In the genomic region with DNA sequence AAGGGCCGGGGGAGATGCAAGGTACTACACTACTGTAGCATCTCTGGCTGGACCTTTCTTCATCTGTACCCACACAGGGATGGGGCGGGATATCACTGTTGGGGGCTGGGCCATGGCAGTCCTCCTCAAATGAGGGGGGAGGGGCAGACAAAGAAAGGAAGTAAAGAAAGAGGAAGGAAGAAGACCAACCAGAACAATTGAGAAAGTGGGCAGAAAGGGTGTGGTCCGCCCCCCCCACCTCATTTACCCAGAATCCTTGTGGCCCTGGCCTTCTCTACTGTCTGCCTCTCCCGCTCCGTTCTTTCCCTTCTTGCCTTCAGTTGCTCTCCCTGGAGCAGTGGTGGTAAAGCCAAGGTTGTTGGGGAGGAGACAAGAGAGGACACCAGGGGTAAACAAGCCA, we compare ENCODE assay signal across 17 mouse cellular contexts. TPM values are rescaled to one million over a fixed set of nuclear protein-coding genes. Genes with fewer than 3 reads are reported as not detected.
DNase-seq lines count a peak whose midpoint lies in the region; ATAC-seq lines count a peak whose summit lies in the region.
"Had no signal": no experiment of that assay in that cellular context is flagged by ENCODE, and none has a peak within 500 bp of the region (broad histone marks: within the 10 kb centered on the region; RNA-seq: fewer than 3 reads in every experiment).

No protein-coding gene starts in this region.

- 75% methylated on average over 5 of the region's 5 CpGs for WGBS in heart, embryonic 14.5 days
- 80% methylated on average over 5 of the region's 5 CpGs for WGBS in heart, embryonic 12.5 days
- WGBS in limb, embryonic 10.5 days: 95% methylated on average over 5 of the region's 5 CpGs

- H3K36me3 ChIP-seq in heart, embryonic 14.5 days (ENCODE audit: control insufficient read depth, insufficient read depth, low read length): peaks cover 12% of the 10 kb centered on the region; the same call in 1 of the 2 replicates
- H3K36me3 ChIP-seq in heart, embryonic 12.5 days: peaks cover 5% of the 10 kb centered on the region
- H3K36me3 ChIP-seq in limb, embryonic 10.5 days: peaks cover 33% of the 10 kb centered on the region
- H3K36me3 ChIP-seq: liver, embryonic 13.5 days had no signal

- H3K27me3 ChIP-seq in heart, embryonic 14.5 days (ENCODE audit: control insufficient read depth, insufficient read depth, low read length): no peaks in the 10 kb centered on the region
- no peaks in the 10 kb centered on the region for H3K27me3 ChIP-seq in heart, embryonic 12.5 days (replicated peaks)
- no peaks in the 10 kb centered on the region for H3K27me3 ChIP-seq in limb, embryonic 10.5 days (ENCODE audit: low read depth, poor library complexity, severe bottlenecking)
- H3K27me3 ChIP-seq: forebrain, embryonic 13.5 days; liver, embryonic 13.5 days had no signal

- H3K4me1 ChIP-seq in heart, embryonic 14.5 days (ENCODE audit: control insufficient read depth in 2 of 2, insufficient read depth in 2 of 2, low read length in 2 of 2): peaks cover 53 to 63% of the 10 kb centered on the region in 2 experiments
- H3K4me1 ChIP-seq in heart, embryonic 12.5 days (replicated peaks): peaks cover 73% of the 10 kb centered on the region
- peaks cover 72% of the 10 kb centered on the region for H3K4me1 ChIP-seq in limb, embryonic 10.5 days

- no peak overlapping the region for H3K4me3 ChIP-seq in heart, embryonic 14.5 days (ENCODE audit: control insufficient read depth in 1 of 2, insufficient read depth in 1 of 2, low read depth in 1 of 2, low read length in 2 of 2)
- no peak overlapping the region for H3K4me3 ChIP-seq in heart, embryonic 12.5 days
- no peak overlapping the region for H3K4me3 ChIP-seq in limb, embryonic 10.5 days
- H3K4me3 ChIP-seq: forebrain, embryonic 13.5 days; liver, embryonic 13.5 days had no signal

- no peak for ATAC-seq in heart, embryonic 14.5 days (ENCODE audit: insufficient number of reproducible peaks, insufficient read depth, low FRiP score, low read depth)
- no peak for ATAC-seq in heart, embryonic 12.5 days (ENCODE audit: insufficient number of reproducible peaks, low FRiP score)
- ATAC-seq: forebrain, embryonic 13.5 days; hindbrain, embryonic 16.5 days had no signal

- H3K27ac ChIP-seq in heart, embryonic 14.5 days (replicated peaks in 1 of 2; ENCODE audit: control insufficient read depth in 1 of 2, insufficient read depth in 1 of 2, low read depth in 2 of 2, low read length in 2 of 2): peak overlapping the region in 1 of 2 experiments; percentile 25; a peak in 1 of 4 replicates
- no peak overlapping the region for H3K27ac ChIP-seq in heart, embryonic 12.5 days (ENCODE audit: poor library complexity, severe bottlenecking)
- peak overlapping the region; percentile 56 for H3K27ac ChIP-seq in limb, embryonic 10.5 days
- H3K27ac ChIP-seq: forebrain, embryonic 13.5 days; liver, embryonic 13.5 days; stomach, postnatal 0 days had no signal

- DNase-seq in spleen, adult 18-20 months: peak; percentile 38 to 47
- no peak for DNase-seq in spleen, postnatal 14 days (ENCODE audit: low spot score in 2 of 2)
- DNase-seq in limb, embryonic 10.5 days (ENCODE audit: low spot score): no peak
- DNase-seq in spleen, postnatal 36 days (ENCODE audit: low spot score in 2 of 2): peak; percentile 54 to 75
- DNase-seq in cerebellum, adult 8-10 months: no peak
- no peak for DNase-seq in cerebellum, postnatal 10 days
- DNase-seq: cerebellum, adult 2 months; embryo, embryonic 11 days; kidney, adult 11 months; kidney, postnatal 25 days; liver, embryonic 13.5 days had no signal

- H3K9ac ChIP-seq in heart, embryonic 14.5 days (ENCODE audit: low read length): 0 out of 2 replicates have a peak overlapping the region, but pooled peaks have one; percentile 12
- H3K9ac ChIP-seq in heart, embryonic 12.5 days: no peak overlapping the region
- H3K9ac ChIP-seq: forebrain, embryonic 13.5 days; liver, embryonic 13.5 days had no signal

- H3K4me2 ChIP-seq in heart, embryonic 14.5 days (ENCODE audit: low read length): no peak overlapping the region
- H3K4me2 ChIP-seq in heart, embryonic 12.5 days: no peak overlapping the region
- H3K4me2 ChIP-seq: forebrain, embryonic 13.5 days; liver, embryonic 13.5 days had no signal

- H3K9me3 ChIP-seq in heart, embryonic 14.5 days (ENCODE audit: control insufficient read depth, low read length): no peaks in the 10 kb centered on the region
- no peaks in the 10 kb centered on the region for H3K9me3 ChIP-seq in heart, embryonic 12.5 days (replicated peaks)
- H3K9me3 ChIP-seq in limb, embryonic 10.5 days (replicated peaks): no peaks in the 10 kb centered on the region
- H3K9me3 ChIP-seq: forebrain, embryonic 13.5 days; liver, embryonic 13.5 days had no signal

RNA-seq across cellular contexts. Expression of a gene that starts 13.5 kb away (rescaled TPM):
- polyA plus RNA-seq in heart, embryonic 14.5 days (2014; fragmentation: Nextera tagmentation; extraction: Ambion mirVana): 0.16 TPM in 2 replicates
- 0.10 and 0.19 TPM in 2 replicates for polyA plus RNA-seq in heart, embryonic 12.5 days (2016; fragmentation: Nextera tagmentation; extraction: Ambion mirVana)
- polyA plus RNA-seq in limb, embryonic 10.5 days (2016; fragmentation: Nextera tagmentation; extraction: Ambion mirVana): 0.05 and 0.09 TPM in 2 replicates

RNA-seq across cellular contexts. Expression of a gene that starts 13.5 kb away (rescaled TPM):
- polyA plus RNA-seq in heart, embryonic 14.5 days (2014; fragmentation: Nextera tagmentation; extraction: Ambion mirVana): 15.8 and 16.4 TPM in 2 replicates
- 24.4 and 25.5 TPM in 2 replicates for polyA plus RNA-seq in heart, embryonic 12.5 days (2016; fragmentation: Nextera tagmentation; extraction: Ambion mirVana)
- polyA plus RNA-seq in limb, embryonic 10.5 days (2016; fragmentation: Nextera tagmentation; extraction: Ambion mirVana): 19.0 and 27.5 TPM in 2 replicates

RNA-seq across cellular contexts. Expression of a gene that starts 31.9 kb away (rescaled TPM):
- polyA plus RNA-seq in heart, embryonic 14.5 days (2014; fragmentation: Nextera tagmentation; extraction: Ambion mirVana): 0.08 and 0.12 TPM in 2 replicates
- not detected in 2 replicates for polyA plus RNA-seq in heart, embryonic 12.5 days (2016; fragmentation: Nextera tagmentation; extraction: Ambion mirVana)
- not detected in 2 replicates for polyA plus RNA-seq in limb, embryonic 10.5 days (2016; fragmentation: Nextera tagmentation; extraction: Ambion mirVana)
- polyA plus RNA-seq: liver, embryonic 13.5 days; stomach, postnatal 0 days; urinary bladder, adult 2 months had no signal

RNA-seq across cellular contexts. Expression of a gene that starts 40.3 kb away (rescaled TPM):
- polyA plus RNA-seq in heart, embryonic 14.5 days (2014; fragmentation: Nextera tagmentation; extraction: Ambion mirVana): 1.5 and 2.3 TPM in 2 replicates
- 0.76 and 1.3 TPM in 2 replicates for polyA plus RNA-seq in heart, embryonic 12.5 days (2016; fragmentation: Nextera tagmentation; extraction: Ambion mirVana)
- polyA plus RNA-seq in limb, embryonic 10.5 days (2016; fragmentation: Nextera tagmentation; extraction: Ambion mirVana): 0.59 and 1.0 TPM in 2 replicates

RNA-seq across cellular contexts. Expression of a gene that starts 50.8 kb away (rescaled TPM):
- 88.0 and 92.7 TPM in 2 replicates for polyA plus RNA-seq in heart, embryonic 14.5 days (2014; fragmentation: Nextera tagmentation; extraction: Ambion mirVana)
- polyA plus RNA-seq in heart, embryonic 12.5 days (2016; fragmentation: Nextera tagmentation; extraction: Ambion mirVana): 81.4 and 84.0 TPM in 2 replicates
- polyA plus RNA-seq in limb, embryonic 10.5 days (2016; fragmentation: Nextera tagmentation; extraction: Ambion mirVana): 241 and 258 TPM in 2 replicates

Comparison
In these comparisons a context has a peak if more than half of its experiments do, and no peak if none do; other contexts are left out.
1. DNase-seq: peak in spleen, adult 18-20 months (2 of 2) and spleen, postnatal 36 days (2 of 2); none in spleen, postnatal 14 days (0 of 2), limb, embryonic 10.5 days (single experiment), cerebellum, adult 8-10 months (single experiment) and cerebellum, postnatal 10 days (0 of 2).